Mouse (Mus musculus): ENCODE results near the gene Tead2. TPM values are rescaled to one million over a fixed set of nuclear protein-coding genes. Genes with fewer than 3 reads are reported as not detected.

Tead2 gene
- polyA plus RNA-seq, 1 experiment from 2014 or later = 324 TPM

DNA sequence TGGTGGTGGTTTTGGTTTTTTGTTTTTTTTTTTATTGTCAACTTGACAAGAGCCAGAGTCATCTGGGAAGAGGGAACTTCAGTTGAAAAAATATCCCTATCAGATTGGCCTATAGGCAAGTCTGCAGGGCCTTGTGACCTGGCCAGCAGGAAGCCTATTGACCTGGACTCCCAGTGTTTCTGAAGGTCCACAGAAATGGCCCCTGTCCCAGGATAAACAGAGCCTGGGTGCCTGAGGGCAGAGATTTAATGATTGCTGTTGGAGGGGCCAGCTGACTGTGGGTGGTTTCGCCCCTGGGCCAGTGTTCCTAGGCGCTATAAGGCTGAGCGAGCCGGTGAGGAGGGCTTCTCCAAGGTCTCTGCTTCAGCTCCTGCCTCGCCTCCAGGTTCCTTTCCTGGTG is 1.8 kb upstream of the Tead2 start:
- Histone ChIP-seq H3K36me3 (peaks cover 18% of the 10 kb centered on the region), H3K9me3 (no peaks in the 10 kb centered on the region), H3K27me3 (ENCODE audit: insufficient read depth, poor library complexity, severe bottlenecking) (peaks cover 33% of the 10 kb centered on the region), H3K27ac (no peak overlapping the region), H3K4me1 (replicated peaks) (peaks cover 52% of the 10 kb centered on the region), H3K4me3 (no peak overlapping the region)
- 58% methylated on average over 5 of the region's 5 CpGs for WGBS
- DNase-seq (ENCODE audit: low spot score) = no peak

DNA sequence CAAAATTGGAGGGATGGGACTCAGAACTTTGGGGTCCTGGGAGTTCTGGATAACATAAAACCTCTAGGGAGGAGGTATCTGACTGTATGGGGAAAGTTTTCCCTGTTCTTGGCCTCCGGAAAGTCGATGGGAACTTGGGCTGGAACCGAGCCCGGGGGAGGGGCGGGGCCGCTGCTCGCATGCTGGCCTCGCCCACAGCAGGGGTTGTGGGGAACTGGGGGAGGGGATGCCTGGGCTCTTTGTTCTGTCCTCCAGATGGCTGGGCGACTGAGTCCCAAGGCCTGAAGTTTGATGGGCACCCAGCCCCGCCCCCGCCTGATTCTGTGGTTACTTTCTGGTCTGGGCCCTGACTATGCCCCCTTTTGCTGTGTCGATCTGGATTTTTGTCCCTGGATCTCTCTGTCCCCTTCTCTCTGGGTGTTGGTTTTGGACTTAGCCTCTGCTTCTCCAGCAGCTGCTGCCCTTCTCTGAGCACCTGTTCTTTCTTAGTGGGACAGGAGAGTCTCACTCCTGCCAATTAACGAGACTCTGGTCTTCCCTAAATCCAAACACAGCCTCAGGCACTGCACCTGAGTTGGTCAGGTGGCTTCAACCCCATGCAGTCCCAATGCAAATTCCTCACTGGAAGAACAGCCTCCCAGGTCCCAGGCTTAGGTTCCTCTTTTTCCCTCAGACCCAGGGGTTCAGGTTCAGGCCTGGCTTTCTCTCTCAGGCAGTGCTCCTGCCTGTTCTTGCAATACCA is 1.1 kb downstream of the Tead2 start:
- Histone ChIP-seq H3K27ac (peak overlapping the region; percentile 100), H3K27me3 (ENCODE audit: insufficient read depth, poor library complexity, severe bottlenecking) (peaks cover 9% of the 10 kb centered on the region), H3K4me3 (peak overlapping the region; percentile 81), H3K9me3 (no peaks in the 10 kb centered on the region), H3K4me1 (replicated peaks) (peaks cover 73% of the 10 kb centered on the region), H3K36me3 (peaks cover 47% of the 10 kb centered on the region)
- WGBS = under 1% methylated on average over 13 of the region's 13 CpGs
- peak; percentile 95 for DNase-seq (ENCODE audit: low spot score)

DNA sequence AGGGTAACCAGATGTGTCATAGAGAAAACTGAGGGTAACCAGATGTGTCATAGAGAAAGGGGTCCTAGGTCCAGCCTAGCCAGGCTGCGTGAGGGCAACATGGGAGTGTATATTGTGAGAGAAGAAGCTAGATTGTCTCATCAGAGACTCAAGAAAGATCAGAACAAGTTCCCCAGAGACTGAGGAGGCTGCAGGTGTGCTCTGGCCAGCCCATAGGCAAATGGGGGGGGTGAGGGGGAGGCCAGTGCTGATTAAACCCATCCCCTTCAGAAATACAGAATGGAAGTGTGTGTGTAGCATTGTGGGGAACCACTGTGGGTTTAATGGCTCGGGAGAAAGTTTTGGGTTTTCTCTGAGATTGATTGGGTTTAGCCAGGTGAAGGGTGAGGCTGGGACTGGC is 6.1 kb downstream of the Tead2 start:
- H3K4me1 ChIP-seq (replicated peaks) = peaks cover 45% of the 10 kb centered on the region
- whole genome bisulfite sequencing = 92% methylated on average over 2 of the region's 2 CpGs
- no peak for DNase-seq (ENCODE audit: low spot score)
- H3K4me3 ChIP-seq = no peak overlapping the region
- peaks cover 98% of the 10 kb centered on the region for H3K36me3 ChIP-seq
- no peak overlapping the region for H3K27ac ChIP-seq
- no peaks in the 10 kb centered on the region for H3K9me3 ChIP-seq
- no peaks in the 10 kb centered on the region for H3K27me3 ChIP-seq (ENCODE audit: insufficient read depth, poor library complexity, severe bottlenecking)

DNA sequence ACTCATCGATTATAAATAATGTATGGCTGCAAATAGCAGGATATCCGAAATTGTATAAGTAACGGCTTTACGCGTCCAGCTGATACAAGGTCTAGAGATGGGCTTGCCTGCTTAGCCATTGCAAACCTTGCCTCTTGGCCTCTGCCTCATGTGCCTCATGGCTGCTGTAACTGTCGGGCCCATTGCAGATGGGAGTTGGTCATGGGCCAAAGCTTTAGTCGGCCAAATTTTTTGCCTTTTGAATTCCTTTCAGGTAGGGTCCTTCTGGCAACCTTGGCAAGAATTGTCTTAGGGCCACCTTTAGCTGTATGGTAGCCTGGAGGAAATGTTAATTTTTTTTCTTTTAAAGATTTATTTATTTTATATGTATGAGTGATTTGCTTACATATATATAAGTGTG is 9.3 kb downstream of the Tead2 start:
- H3K36me3 ChIP-seq = peaks cover 100% of the 10 kb centered on the region
- no peaks in the 10 kb centered on the region for H3K27me3 ChIP-seq (ENCODE audit: insufficient read depth, poor library complexity, severe bottlenecking)
- WGBS = 97% methylated on average over 7 of the region's 7 CpGs
- peaks cover 14% of the 10 kb centered on the region for H3K4me1 ChIP-seq (replicated peaks)
- DNase-seq (ENCODE audit: low spot score) = no peak
- no peak overlapping the region for H3K27ac ChIP-seq
- no peaks in the 10 kb centered on the region for H3K9me3 ChIP-seq
- no peak overlapping the region for H3K4me3 ChIP-seq

DNA sequence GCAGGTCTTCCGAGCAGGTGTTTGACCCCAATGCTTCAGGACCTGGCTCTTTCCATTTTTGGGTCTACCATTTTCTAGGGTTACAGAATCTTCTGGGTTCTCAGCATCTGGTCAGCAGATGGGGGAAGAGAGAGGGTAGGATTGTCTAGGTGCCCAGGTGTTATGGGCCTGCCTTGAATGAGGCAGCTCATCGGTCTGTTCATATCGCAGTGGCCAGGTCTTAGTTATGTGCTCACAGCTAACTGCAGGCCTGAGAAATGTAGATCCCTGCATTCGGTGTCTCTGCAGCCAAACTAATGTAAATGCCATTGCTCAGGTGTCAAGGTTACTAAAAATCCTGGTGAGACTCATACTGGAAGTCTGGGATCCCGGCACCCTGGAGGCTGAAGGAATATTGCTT is 10.9 kb downstream of the Tead2 start:
- peaks cover 5% of the 10 kb centered on the region; the same call in 1 of the 2 replicates for H3K4me1 ChIP-seq (replicated peaks)
- H3K27ac ChIP-seq = no peak overlapping the region
- H3K9me3 ChIP-seq = no peaks in the 10 kb centered on the region
- no peak overlapping the region for H3K4me3 ChIP-seq
- H3K27me3 ChIP-seq (ENCODE audit: insufficient read depth, poor library complexity, severe bottlenecking) = no peaks in the 10 kb centered on the region
- peaks cover 100% of the 10 kb centered on the region for H3K36me3 ChIP-seq
- no peak for DNase-seq (ENCODE audit: low spot score)
- WGBS = 97% methylated on average over 5 of the region's 5 CpGs

DNA sequence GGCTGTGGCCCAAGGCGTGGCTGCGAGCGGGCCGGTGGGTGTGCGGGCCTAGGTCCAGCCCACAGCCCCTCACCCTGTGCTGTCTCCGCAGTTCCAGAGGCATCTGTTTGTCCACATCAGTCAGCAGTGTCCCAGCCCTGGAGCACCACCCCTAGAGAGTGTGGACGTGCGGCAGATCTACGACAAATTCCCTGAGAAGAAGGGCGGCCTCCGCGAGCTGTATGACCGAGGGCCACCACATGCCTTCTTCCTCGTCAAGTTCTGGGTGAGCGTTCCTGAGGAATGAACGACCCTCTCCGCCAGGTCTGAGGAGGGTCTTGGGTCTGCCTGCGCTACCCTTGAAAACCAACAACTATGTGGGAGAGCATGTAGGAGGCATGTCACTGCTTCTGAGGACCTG is 13.0 kb downstream of the Tead2 start:
- DNase-seq (ENCODE audit: low spot score) = peak; percentile 2
- Histone ChIP-seq H3K4me3 (no peak overlapping the region), H3K36me3 (peaks cover 98% of the 10 kb centered on the region), H3K27ac (no peak overlapping the region), H3K27me3 (ENCODE audit: insufficient read depth, poor library complexity, severe bottlenecking) (peaks cover 9% of the 10 kb centered on the region), H3K4me1 (replicated peaks) (peaks cover 22% of the 10 kb centered on the region), H3K9me3 (no peaks in the 10 kb centered on the region)
- 95% methylated on average over 18 of the region's 18 CpGs for WGBS

DNA sequence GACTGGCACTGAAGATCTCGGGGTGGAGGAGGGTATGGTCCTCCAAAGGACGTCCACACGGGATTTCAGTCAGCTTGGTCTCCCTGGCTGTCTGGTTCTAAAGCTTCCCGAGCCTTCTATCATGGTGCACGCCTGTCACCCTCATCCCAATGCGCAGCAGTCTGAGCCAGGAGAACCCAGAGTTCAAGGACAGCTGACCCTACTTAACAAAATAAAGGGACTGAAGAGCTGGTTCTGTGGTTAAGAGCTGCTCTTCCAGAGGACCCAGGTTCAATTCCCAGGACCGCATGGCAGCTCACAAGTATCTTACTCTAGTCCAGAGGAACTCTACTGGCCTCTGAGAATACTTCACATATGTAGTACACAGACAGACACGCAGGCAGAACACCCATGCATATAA is 13.5 kb downstream of the Tead2 start:
- H3K4me1 ChIP-seq (replicated peaks) = peaks cover 27% of the 10 kb centered on the region
- H3K27ac ChIP-seq = no peak overlapping the region
- peaks cover 95% of the 10 kb centered on the region for H3K36me3 ChIP-seq
- H3K9me3 ChIP-seq = no peaks in the 10 kb centered on the region
- H3K27me3 ChIP-seq (ENCODE audit: insufficient read depth, poor library complexity, severe bottlenecking) = peaks cover 10% of the 10 kb centered on the region
- no peak overlapping the region for H3K4me3 ChIP-seq
- no peak for DNase-seq (ENCODE audit: low spot score)
- WGBS = 93% methylated on average over 8 of the region's 8 CpGs

DNA sequence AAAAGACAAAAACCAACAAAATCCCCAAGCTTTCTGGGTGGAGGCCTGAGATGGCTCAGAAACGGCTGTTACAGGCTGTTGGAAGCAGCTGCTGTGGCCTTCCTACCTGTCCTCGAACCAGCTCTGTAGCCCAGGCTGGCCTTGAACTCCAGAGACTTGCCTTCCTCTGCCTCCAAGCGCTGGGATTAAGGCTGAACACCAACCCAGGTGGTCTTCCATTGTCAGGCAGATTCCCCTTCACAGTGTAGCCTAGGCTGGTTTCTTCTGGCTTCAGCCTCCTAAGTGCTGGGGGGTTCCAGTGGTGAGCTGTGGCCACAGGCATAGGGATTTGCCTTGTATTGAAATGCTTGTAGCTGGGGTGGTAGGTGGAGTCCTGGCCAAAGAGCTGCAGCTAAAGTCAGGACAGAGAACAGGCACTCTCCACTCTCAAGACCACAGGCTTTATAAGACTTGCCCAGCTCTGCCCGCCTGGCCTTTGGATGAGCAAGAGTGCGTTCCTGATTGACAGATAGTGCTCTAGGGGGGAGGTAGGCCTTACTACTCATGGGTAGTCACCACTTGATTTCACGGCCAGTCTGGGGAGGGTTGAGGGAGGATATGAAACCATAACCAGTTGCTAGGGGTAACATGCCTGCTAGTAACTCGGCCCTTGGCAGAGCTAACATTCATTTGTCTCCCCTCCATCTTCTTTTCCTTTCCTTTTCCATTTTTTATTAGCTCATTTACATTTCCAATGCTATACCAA is 14.1 kb downstream of the Tead2 start:
- Histone ChIP-seq H3K27ac (no peak overlapping the region), H3K9me3 (no peaks in the 10 kb centered on the region), H3K4me3 (no peak overlapping the region), H3K27me3 (ENCODE audit: insufficient read depth, poor library complexity, severe bottlenecking) (peaks cover 12% of the 10 kb centered on the region), H3K4me1 (replicated peaks) (peaks cover 33% of the 10 kb centered on the region), H3K36me3 (peaks cover 93% of the 10 kb centered on the region)
- 90% methylated on average over 7 of the region's 7 CpGs for WGBS
- peak; percentile 2 for DNase-seq (ENCODE audit: low spot score)

DNA sequence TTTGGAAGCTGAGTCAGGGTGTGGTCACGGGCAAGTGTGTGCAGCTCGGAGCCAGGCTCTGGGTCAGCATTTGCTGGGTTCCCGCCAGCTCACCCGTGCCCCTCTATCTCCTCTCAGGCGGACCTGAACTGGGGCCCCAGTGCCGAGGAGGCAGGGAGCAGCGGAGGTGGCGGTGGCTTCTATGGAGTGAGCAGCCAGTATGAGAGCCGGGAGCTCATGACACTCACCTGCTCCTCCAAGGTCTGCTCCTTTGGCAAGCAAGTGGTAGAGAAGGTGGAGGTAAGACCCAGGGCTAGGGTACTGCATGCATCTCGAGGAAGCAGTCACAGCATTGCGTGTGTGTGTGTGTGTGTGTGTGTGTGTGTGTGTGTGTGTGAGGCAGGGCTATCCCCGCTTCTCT is 15.6 kb downstream of the Tead2 start:
- peaks cover 22% of the 10 kb centered on the region for H3K27me3 ChIP-seq (ENCODE audit: insufficient read depth, poor library complexity, severe bottlenecking)
- peak; percentile 4 for DNase-seq (ENCODE audit: low spot score)
- peaks cover 77% of the 10 kb centered on the region for H3K36me3 ChIP-seq

DNA sequence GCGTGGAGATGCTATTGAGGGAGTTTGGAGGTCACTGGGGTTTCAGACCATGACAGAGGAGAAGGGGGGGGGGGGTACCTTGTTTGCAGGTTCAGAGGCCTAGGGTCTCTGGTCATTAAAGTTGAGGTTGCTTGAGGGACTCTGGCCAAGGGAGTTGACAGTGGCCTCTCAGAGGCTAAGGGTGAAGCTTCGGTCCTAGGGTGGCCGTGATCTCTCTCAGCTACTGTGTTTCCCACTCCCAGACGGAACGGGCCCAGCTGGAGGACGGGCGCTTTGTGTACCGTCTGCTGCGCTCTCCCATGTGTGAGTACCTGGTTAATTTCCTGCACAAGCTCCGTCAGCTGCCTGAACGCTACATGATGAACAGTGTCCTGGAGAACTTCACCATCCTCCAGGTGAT is 16.4 kb downstream of the Tead2 start:
- peaks cover 70% of the 10 kb centered on the region for H3K36me3 ChIP-seq
- DNase-seq (ENCODE audit: low spot score) = peak; percentile 2
- H3K4me1 ChIP-seq (replicated peaks) = peaks cover 44% of the 10 kb centered on the region
- H3K27ac ChIP-seq = no peak overlapping the region
- WGBS = 92% methylated on average over 11 of the region's 11 CpGs
- H3K4me3 ChIP-seq = no peak overlapping the region
- no peaks in the 10 kb centered on the region for H3K9me3 ChIP-seq
- peaks cover 30% of the 10 kb centered on the region for H3K27me3 ChIP-seq (ENCODE audit: insufficient read depth, poor library complexity, severe bottlenecking)

More for the DNA sequence above, 15.6 kb downstream of the Tead2 start:
- Histone ChIP-seq H3K4me1 (replicated peaks) (peaks cover 44% of the 10 kb centered on the region), H3K27ac (0 out of 2 replicates have a peak overlapping the region, but pooled peaks have one; percentile 40), H3K9me3 (no peaks in the 10 kb centered on the region), H3K4me3 (no peak overlapping the region)
- WGBS = 92% methylated on average over 12 of the region's 12 CpGs

DNA sequence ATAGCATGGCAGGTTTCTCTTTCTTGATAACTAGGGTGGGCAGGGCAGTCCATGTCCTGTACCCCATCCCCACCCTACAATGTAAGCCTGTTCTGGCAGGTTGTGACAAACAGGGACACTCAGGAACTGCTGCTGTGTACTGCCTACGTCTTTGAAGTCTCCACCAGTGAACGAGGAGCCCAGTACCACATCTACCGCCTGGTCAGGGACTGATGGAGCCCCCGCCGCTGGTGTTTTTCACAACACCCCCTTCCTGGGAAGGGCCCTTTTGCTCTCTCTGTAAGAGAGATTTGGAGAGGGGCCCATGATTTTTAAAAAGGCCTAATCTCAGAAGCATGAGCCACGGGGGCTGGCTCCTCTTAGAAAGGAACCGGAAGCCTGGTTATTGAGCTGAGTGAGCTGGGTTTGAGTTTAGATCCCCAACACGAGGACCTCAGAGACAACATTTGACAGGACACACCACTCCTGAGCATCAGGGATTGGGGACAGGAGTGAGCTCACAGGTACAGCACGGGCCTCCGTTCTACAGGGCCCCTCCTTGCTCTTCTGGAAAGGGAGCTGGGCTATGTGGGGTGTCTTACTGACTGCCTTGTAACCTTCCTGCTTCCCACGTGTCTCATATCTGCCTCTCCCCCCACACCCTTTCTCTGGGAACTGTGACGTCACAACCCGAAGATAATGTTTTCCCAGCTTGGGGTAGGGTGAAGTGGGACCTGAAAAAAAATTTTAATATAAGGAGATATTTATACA is 17.3 kb downstream of the Tead2 start:
- peak; percentile 4 for DNase-seq (ENCODE audit: low spot score)
- Histone ChIP-seq H3K27me3 (ENCODE audit: insufficient read depth, poor library complexity, severe bottlenecking) (peaks cover 39% of the 10 kb centered on the region), H3K4me1 (replicated peaks) (peaks cover 44% of the 10 kb centered on the region), H3K27ac (no peak overlapping the region), H3K36me3 (peaks cover 60% of the 10 kb centered on the region), H3K9me3 (no peaks in the 10 kb centered on the region), H3K4me3 (no peak overlapping the region)
- 68% methylated on average over 13 of the region's 13 CpGs for WGBS

DNA sequence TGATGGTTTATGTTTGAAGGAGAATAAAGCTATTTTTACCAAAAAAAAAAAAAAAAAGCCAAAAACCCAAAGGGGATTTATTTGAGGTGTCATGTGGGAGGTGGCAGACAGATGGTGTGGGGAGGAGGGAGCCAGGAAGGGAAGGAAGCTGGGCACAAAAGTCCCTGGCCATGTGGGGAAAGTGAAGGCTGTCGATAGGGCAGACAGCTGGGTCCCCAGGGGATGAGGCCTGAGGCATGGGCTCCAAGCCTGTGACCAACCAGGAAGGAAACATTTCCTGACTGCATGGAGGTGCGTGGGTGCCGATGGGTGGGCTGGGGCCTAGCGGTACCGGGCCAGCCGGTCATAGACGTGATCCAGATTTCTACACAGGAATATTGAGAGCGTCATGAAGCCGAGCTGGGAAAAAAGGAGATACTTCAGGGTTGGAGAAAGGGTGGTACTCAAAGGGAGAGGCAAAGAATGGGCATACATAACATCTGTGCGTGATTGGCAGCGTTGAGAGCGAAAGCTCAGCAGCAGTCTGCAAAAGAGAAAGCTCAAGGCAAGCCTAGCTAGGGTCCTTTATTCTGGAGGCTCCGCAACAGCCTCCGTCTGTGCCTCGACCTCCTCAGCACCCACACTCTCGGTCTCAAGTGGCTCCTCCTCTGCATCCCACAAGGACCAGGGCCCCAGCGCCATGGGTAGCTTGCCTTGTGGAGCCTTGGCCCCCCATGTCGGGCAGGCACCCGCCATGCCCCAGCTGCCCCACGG is 18.2 kb downstream of the Tead2 start:
- peak; percentile 33 for DNase-seq (ENCODE audit: low spot score)
- Histone ChIP-seq H3K4me1 (replicated peaks) (peaks cover 47% of the 10 kb centered on the region), H3K9me3 (no peaks in the 10 kb centered on the region), H3K36me3 (peaks cover 51% of the 10 kb centered on the region), H3K27ac (peak overlapping the region; percentile 79), H3K4me3 (peak overlapping the region; percentile 29), H3K27me3 (ENCODE audit: insufficient read depth, poor library complexity, severe bottlenecking) (peaks cover 48% of the 10 kb centered on the region)
- 28% methylated on average over 20 of the region's 20 CpGs for WGBS

Data from hindbrain, embryonic 10.5 days (tissue).